Mouse (Mus musculus) spleen, postnatal 36 days (tissue): ENCODE data around the gene Dvl3.

Experiments used
- DNase-seq, 2 experiments: peaks; one replicate each; pipeline ENCODE4 v3.0.0; 2022; ENCODE audit warnings: low spot score in 2 of 2, mixed read lengths in 1 of 2

Gene Dvl3

DNA sequence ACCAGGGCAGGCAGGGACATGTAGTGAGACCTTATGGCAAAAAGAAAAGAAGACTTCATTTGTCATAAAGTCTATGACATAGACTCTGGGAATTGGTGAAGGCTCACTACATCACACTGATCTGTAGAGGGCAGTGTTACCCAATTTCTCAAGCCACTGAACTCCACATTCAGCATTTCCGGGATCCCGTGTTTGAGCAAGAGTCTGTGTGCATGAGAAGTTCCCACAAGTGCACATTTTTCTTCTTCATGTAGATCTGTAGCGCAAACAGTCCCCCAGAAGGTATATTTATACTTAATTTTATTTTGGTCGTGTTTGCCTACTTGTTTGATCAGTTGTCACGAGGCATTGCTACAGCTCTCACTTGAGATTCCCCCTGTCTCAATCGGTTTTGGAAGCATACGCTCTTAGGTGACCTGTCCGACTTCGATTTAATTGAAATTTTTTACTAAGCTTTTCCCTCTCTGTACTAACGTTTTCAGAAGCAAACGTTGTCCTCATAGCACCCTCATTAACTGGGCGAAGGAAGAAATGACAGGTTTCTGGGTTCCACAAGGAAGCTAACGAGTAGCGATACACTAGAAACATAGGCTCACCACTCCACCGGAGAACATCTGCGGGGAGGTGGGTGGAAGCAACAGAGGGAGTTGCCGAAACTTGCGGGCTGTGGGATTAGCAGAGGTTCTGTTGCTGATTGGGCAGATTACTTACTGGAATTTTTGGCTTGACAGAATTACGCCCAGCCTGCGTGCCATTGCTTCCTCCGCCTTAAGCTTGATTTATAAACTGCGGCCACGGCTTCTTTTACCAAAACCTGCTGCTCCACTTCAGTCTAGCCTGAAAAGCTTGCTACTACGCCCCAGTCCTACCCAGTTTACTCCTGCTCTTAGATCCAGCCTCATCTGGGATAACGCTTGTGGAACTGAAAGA is 19.8 kb upstream of the Dvl3 start:
- DNase-seq = peak; percentile 64 to 75

- DNase-seq = peak; percentile 4 to 7
Measured at GRCm38 (mm10) chr16:20497980-20498676, 18.7 kb upstream of the Dvl3 start.

DNA sequence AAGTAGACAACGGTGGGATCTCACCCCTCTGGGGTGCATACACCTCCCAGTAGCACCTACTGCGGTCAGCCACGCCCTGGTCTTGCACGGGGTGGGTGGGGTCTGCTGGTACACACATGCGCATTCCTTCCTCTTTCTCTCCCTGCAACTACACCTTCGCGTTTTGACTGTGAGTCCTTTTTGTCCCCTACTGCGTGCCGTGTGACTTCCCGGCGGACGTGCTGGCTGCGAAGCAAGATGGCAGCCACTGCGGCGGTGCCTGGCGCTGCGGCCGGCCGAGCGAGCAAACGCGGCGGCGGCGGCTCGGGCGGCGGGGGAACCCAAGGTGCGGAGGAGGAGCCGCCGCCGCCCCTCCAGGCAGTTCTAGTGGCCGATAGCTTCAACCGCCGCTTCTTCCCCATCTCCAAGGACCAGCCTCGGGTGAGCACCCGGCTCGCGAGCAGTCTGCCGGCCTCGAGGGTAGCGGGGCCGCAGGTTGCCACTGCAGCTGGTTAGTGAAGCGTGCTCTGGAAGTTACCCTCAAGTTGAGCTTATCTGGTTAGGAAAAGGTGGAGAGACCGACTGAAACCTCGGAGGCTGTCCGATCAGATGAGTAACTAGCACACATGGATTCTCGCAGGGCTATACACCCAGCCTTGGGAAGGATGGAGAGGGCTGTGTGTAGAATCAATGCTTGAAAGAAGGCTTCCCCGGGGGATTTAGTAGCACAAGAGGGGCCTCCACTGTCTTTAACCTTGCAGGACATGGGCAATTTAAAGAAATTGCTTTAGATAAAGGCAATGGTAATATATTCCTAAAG is 17.9 kb upstream of the Dvl3 start, which contains the start of gene Eif2b5:
Eif2b5 (plus strand) TSS at position 141 of the 799 bp plus-strand sequence.
- DNase-seq = peak; percentile 95 to 96

- no peak for DNase-seq
Measured at GRCm38 (mm10) chr16:20506000-20506399, 10.8 kb upstream of the Dvl3 start.

DNA sequence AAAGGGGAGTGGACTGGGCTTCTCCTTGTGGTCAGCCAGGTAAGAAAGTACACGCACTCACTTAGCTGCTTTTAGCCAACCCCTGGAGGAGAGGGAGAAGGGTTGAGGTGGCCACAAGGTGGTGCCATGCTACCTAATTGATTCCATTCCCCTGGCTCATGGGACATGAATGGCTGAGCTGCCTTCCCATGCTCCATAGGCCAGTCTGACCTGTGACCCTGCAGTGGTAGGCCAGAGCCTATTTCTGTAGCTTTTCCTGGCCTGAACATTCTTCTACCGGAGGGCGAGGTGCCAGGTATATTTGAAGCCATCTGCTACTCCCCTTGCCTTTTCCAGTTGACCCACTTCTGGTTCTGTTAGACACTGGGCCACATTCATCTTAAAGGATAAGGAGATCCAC is 7.4 kb upstream of the Dvl3 start:
- DNase-seq = peak in 1 of 2 experiments; percentile 18

GRCm38 (mm10) chr16:20511277-20511847 is 5.4 kb upstream of the Dvl3 start:
- no peak for DNase-seq

- DNase-seq = no peak
Measured at GRCm38 (mm10) chr16:20516032-20516431, 750 bp upstream of the Dvl3 start.

DNA sequence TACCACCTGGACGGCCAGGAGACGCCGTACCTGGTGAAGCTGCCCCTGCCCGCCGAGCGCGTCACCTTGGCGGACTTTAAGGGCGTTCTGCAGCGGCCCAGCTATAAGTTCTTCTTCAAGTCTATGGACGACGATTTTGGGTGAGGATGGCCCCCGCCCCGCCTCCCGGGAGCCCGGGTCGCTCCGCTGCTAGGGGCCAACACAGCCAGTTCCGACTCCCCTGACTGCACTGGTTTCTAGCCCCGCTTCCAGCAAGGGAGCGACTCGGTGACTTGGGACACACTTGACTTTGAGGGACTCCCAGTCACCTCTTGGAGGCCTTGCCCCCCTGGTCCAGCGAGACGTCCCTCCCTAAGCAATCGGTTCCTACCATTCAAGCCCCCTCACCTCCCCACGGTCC is 434 bp downstream of the Dvl3 start:
- no peak for DNase-seq

DNA sequence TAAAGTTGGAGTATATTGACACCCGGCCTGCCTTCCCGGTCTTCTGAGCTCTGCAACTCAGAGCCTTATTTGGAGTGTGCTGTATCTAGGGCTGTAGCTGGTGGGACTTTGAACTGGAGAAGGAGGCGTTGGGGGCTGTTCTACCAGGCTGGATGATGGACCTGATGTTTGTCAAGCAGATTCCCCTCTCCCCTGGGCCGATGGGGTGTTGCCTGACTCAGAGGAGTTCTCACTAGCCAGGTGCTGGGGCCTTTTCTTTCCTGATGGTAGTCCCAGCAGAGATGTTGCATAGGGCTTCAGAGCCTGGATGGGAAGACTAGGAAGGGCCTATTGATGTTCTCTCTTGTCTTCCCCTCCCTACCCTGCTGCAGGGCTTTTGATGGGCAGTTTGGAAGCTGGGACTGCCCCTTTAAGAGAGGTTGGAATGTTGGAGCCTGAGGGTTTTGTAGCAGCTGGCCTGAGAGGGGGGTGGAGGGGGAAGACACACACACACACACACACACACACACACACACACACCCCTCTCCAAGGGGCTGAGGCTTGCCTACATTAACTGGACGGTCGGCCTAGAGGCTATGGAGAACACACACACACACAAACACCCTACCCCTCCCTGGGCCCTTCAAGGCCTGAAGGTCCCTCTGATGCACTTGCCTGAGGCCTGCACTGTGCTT is 1.1 kb downstream of the Dvl3 start:
- no peak for DNase-seq

- no peak for DNase-seq
Measured at GRCm38 (mm10) chr16:20523886-20524285, 7.1 kb downstream of the Dvl3 start.

GRCm38 (mm10) chr16:20528779-20529178 is 12.0 kb downstream of the Dvl3 start:
- DNase-seq = no peak

- no peak for DNase-seq
Measured at GRCm38 (mm10) chr16:20529375-20529774, 12.6 kb downstream of the Dvl3 start.

GRCm38 (mm10) chr16:20530941-20531340 is 14.2 kb downstream of the Dvl3 start:
- DNase-seq = no peak

- DNase-seq = no peak
Measured at GRCm38 (mm10) chr16:20534617-20535295, 18.0 kb downstream of the Dvl3 start.

- DNase-seq = peak; percentile 97 to 98
Measured at GRCm38 (mm10) chr16:20535296-20536080, 18.7 kb downstream of the Dvl3 start, which contains the start of gene Ap2m1. Ap2m1 (plus strand) TSS chr16:20535478.

DNA sequence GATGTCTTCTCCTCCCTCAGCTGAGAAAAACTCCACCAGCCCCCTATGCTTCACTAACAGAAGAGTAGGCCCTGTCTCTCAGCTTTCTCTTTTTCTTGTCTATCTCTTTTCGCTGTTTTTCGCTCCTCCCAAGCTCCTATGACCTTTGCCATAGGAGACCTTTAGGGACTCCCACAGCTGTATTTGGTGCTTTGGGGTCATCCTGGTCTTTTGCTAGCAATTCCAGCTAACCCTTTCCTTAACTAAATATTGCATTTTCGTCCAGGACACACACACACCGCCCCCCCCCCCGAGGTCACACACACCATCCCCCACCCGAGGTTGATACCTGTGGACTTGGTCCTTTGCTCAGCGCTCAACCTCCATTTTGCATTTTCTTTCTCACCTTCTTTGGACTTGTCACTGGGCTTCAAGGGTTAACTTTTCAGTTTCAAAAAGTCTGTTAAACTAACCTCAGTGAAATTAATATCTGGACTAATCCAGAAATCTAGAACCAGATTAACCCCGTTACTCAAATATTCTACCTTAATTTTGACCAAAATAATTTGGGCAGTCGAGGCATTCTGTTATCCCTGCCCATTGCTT is 19.4 kb downstream of the Dvl3 start:
- no peak for DNase-seq

DNA sequence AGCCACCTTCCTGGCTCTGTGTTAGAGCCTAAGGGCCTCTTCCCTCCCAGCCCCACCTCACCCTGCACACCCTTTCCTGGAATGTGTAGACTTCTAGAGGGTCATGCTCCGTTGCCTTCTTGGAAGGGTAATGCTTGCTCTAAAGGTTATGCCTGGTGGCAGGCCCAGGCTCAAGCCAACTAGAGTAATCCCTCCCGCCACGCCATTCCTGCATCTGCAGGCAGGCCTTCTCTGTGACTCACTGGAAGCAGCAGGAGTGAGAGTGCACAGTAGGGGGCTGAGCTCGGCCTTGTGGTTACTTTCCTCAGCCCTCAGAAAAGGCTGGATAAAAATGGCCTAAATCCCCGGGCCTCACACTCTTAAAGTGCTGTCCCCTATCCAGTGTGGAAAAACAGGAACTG is 20.3 kb downstream of the Dvl3 start:
- no peak for DNase-seq

DNA sequence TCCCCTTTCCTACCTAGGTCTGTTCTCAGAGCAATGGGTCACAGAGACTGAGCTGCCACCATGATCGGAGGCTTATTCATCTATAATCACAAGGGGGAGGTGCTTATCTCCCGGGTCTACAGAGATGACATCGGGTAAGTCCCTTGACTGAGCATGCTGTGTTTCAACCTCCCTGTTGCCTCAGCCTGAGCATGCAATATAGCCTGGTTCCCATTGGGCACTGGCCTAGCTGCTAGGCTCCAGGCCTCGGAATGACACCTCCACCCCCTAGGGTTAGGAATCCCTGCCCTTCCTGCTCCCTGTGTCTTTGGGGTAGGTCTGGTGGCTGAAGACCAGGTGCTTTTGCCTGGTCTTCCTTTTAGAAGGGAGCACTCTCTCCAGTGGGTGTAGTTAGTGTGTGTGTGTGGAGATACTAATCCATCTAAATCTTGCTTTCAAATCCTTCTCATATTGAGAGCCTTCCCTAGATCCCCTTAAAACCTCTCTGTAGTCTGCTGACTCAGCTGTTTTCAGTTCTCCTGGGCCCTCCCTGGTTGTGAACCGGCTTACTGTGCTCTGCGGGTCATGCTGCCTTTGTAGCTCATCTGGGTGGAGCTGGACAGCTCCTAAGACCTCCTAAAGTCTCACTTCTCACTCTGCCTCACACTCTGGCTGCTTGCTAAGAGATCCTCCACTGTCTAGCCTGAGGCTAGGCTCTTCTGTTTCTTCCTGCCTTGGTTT is 21.0 kb downstream of the Dvl3 start:
- DNase-seq = no peak

DNA sequence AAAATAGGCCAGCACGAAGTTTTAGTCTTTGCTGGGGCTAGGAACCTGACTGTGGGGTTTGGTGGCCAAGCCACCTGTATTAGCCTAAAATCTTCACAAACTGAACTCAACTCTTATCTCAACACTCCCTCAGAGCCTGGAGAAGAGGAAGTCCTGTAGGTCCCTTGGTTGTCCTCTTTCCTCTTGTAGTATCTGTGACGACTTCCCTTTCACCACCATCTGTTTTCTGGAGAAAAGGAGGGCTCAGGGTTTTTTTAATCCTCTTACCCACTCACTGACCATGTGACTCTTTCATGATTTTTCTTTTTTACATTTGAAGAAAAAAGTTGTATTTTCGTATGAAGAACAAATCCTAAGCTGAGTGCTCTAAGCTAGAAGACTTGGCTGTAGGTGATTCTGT is 22.9 kb downstream of the Dvl3 start:
- no peak for DNase-seq
